Mouse (Mus musculus): ENCODE measurements around the gene Fam131b.
A peak's percentile ranks its signal among the peaks of the same experiment; 100 is the strongest.

The Fam131b gene

GRCm38 (mm10) chr6:42355366-42355765 is 30.9 kb upstream of the Fam131b start:
- no peak for DNase-seq

GRCm38 (mm10) chr6:42354076-42355019 is 29.9 kb upstream of the Fam131b start:
- DNase-seq, result no peak

GRCm38 (mm10) chr6:42353180-42353579 is 28.7 kb upstream of the Fam131b start:
- no peak for DNase-seq

GRCm38 (mm10) chr6:42352486-42352846 is 28.0 kb upstream of the Fam131b start:
- DNase-seq, result no peak

DNA sequence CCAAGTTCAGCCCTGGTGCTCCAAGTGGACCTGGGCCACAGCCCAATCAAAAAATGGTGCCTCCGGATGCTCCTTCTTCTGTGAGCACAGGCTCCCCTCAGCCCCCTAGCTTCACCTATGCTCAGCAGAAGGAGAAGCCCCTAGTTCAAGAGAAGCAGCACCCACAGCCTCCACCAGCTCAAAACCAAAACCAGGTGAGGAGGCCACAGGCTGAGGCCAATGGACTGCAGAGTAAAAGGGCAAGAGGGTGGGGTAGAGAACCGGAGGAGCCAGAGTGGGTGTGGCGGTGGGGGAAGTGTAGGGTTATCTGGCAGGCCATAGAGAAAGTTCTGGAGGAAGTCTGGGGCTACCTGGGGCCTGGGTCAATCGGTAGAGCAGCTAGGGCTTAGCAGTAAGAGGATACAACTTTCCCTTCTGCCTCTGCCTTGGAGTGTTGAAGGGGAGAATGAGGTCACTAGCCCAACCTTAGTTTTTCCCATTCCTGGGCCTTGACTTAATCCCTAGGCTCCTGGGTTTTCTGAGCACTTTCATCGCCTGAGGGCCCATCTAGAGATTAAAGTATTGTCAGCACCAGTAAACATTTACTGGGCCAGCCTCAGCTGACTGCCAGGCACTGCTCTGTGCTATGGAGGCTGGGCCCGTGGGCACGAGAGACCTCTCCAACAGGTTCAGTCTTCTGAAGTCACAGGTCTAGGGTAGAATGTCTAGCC is 27.5 kb upstream of the Fam131b start:
- DNase-seq, result no peak

DNA sequence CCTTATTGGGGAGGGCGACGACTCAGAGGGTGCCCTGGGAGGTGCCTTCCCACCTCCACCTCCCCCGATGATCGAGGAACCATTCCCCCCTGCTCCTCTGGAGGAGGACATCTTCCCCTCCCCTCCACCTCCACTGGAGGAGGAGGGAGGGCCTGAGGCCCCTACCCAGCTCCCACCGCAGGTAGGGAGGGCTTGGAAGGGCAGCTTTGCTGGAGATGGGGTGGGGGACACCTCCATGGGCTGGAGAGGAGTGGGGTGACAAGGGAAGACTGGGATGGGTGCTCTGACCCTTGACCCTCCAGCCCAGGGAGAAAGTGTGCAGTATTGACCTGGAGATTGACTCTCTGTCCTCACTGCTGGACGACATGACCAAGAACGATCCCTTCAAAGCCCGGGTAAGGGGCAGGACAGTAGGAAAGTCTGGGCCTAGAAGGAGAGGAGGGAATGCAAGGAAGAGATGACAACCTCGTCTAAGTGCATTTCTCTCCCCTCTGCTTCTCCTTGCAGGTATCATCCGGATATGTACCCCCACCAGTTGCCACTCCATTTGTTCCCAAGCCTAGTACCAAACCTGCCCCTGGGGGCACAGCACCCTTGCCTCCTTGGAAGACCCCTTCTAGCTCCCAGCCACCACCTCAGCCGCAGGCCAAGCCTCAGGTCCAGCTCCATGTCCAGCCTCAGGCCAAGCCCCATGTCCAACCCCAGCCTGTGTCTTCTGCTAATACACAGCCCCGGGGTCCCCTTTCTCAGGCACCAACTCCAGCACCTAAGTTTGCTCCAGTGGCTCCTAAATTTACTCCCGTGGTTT is 26.7 kb upstream of the Fam131b start:
- no peak for DNase-seq

DNA sequence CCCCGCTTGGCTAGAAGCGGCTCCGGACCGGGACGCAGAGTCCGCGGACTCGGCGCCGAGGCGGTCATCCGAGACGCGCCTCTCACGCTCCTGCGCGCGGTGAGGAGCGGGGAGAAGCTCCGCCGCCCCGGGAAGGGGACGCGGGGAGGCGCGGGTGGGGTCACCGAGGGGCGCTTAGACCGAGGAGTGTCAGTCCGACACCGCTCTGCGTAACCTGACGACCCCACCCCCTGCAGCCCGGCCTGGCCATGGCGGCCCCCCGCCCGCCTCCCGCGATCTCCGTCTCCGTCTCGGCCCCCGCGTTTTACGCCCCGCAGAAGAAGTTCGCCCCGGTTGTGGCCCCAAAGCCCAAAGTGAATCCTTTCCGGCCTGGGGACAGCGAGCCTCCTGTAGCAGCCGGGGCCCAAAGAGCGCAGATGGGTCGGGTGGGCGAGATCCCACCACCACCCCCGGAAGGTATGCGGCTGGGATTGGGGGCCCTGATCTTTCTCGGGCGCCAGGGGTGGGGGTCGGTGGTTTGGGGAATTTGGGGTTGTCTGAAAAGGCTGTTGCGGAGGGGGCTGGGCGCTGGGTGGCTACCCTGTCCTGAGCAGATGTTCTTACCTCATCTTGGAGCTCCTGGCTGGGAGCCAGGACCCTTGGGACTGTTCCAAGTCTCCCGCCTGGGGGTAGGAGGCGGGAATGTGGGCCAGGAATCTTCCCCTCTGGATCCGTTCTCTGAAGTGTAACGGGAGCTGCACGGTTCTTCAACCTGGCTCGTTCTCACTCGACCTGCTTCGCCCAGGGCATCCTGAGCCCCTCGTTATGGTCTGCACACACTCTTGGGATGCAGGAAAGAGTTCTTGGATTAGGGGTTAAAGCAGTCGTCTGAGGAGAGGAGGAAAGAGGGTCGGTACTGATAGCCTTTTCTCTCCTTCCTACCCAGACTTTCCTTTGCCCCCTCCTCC is 25.9 kb upstream of the Fam131b start:
- DNase-seq, result peak; percentile 88

- DNase-seq, result peak; percentile 94
These were observed 25.1 kb upstream of the Fam131b start, which contains the start of gene Zyx for GRCm38 (mm10) chr6:42349426-42350020. Zyx (plus strand) TSS chr6:42349630.

DNA sequence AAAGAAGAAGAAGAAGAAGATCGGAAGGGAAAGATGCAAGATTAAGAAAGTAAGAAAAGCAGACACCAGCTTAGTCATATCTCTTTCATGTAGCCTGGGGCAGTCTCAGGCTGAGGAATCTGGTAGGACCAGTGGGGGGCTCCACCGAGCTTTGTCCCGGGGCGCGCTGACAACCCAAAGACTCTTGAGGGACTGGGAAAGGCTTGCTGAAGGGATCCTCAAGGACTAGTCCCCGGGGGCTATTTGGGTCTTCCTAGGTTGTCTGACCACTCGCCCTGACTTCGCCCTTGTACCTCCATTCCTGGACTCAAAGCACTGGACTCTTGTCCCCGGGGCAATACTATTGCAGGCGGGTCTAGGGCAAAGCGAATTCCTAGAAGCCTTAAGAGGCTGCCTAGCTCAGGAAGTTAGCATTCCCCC is 24.6 kb upstream of the Fam131b start:
- peak; percentile 83 for DNase-seq

GRCm38 (mm10) chr6:42348281-42349005 is 24.0 kb upstream of the Fam131b start:
- DNase-seq, result no peak

DNA sequence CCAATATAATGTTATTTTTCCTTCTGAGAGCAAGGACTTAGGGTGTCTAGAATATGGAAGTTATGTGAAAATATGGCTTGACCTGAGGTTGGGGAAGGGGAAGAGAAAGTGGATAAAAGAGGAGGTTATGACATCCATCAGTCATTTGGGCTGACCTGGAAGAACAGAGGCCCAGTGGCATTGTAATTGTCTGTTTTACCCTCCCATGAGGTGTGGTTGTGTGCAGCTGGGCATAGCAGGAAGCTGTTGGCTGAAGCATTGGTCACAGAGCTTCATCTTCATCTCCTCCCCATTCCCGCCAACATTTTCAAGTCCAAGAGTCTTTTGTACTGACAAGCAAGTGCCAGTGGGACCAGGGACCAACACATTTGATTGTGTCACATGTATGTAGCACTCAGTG is 19.8 kb upstream of the Fam131b start:
- no peak for DNase-seq

GRCm38 (mm10) chr6:42343361-42344120 is 19.1 kb upstream of the Fam131b start:
- no peak for DNase-seq

GRCm38 (mm10) chr6:42342171-42342570 is 17.7 kb upstream of the Fam131b start:
- DNase-seq, result no peak

DNA sequence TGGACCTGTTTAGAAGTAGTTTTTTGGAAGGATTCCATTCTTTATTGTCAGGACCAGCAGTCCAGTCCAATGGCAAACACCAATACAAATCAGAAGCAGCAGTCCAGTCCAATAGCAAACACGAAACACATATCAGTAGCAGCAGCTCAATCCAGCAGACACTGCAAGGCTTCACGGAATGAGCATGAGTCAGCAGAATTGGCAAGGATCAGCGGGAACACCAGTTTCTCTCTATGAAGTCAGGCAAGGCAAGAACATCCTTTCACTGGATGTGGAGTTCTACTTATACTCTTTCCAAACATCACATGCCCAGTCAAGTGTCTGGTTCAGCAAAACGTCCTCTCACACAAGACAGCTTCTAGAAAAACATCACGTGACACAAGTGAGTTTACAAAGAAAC is 15.5 kb upstream of the Fam131b start:
- DNase-seq, result no peak

- no peak for DNase-seq
These were observed 14.7 kb upstream of the Fam131b start for GRCm38 (mm10) chr6:42339189-42339588.

DNA sequence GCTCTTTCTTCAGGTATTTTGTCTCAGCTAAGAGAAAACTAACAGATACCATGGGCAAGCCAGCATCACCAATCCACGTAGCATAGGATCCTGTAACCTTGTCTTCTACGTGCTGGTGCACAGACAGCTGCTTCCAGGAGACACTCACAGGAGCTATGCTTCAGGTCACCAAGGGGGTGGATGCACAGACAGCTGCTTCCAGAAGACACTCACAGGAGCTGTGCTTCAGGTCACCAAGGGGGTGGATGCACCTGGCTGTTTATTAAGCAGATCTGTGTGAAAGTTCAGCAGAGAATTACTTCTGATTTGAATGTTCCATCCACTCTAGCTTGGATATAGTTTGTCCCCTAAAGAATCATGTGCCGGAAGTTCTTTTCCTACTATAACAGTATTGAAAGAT is 6.5 kb upstream of the Fam131b start:
- DNase-seq, result no peak

DNA sequence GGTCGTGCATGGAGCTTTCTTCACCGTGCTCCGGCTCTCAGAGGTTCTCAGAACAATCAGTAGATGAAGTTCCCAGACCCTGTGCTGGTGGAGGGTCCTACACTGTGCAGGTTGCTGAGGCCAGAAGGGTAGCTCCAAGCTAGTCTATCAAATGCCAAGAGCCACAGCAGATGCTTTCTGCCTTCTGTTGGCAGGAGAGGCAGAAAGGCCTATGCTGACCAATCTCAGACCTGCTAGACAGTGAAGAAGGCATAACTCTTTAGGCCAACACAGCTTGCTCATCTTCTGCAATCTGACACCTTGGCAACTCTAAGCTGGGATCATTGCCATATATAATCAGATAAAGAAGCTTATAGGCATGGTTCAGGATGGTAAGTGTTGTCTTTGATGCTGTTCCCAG is 5.8 kb upstream of the Fam131b start:
- no peak for DNase-seq

DNA sequence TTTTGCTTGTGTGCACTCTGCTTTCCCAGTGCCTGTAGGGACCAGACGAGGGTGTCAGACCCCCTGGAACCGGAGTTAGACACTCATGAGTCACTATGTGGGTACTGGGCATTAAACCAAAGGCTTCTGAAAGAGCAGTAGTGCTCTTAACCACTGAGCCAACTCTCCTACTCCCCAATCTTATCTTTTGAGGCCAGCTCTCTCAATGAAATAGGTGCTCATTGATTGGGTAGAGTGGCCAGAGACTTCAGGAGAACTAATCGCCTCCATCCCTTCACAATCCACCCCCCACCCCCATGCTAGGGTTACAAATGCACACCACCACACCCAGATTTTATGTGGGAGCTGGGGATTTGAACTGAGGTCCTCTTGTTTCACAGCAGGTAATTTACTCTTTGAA is 4.3 kb upstream of the Fam131b start:
- no peak for DNase-seq

- no peak for DNase-seq
These were observed 2.1 kb upstream of the Fam131b start for GRCm38 (mm10) chr6:42326509-42326908.

DNA sequence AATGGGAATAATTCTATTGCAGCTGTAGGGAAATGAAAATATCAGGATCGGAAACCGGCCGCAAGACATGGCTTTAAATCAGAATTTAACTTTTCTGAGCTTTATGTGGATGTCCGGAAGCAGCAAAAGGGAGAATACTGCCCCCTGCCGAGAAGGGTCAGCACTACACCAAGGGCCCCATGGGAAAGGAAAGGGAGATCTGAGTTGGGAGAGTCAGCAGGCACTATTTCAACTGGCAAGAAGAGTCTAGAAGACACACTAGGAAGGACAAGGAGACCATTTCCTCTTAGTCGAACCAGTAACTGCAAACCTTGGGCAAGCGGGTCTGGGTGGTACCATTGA is 796 bp upstream of the Fam131b start:
- DNase-seq, result peak; percentile 84
